In genomic region chr9:69419476-69419875, GRCm38 (mm10) we compare ENCODE assay signal across 11 mouse cellular contexts. TPM values are rescaled to one million over a fixed set of nuclear protein-coding genes. Genes with fewer than 3 reads are reported as not detected.
DNase-seq lines count a peak whose midpoint lies in the region; ATAC-seq and TF ChIP-seq lines count a peak whose summit lies in the region.
"Had no signal": no experiment of that assay in that cellular context is flagged by ENCODE, and none has a peak within 500 bp of the region (broad histone marks: within the 10 kb centered on the region; RNA-seq: fewer than 3 reads in every experiment).

No protein-coding gene starts in this region.

- TF ChIP-seq CTCF in intestine, postnatal 0 days (IDR thresholded peaks at IDR 0.05; ENCODE audit: low read depth), result peak; percentile 78

- peaks cover 35% of the 10 kb centered on the region for H3K36me3 ChIP-seq in intestine, postnatal 0 days (ENCODE audit: control insufficient read depth, insufficient read depth)
- H3K36me3 ChIP-seq in intestine, embryonic 16.5 days (ENCODE audit: control insufficient read depth, insufficient read depth, low read length), result 0 out of 2 replicates have a peak, but pooled peaks cover 3% of the 10 kb centered on the region

- no peaks in the 10 kb centered on the region for H3K27me3 ChIP-seq in intestine, postnatal 0 days (replicated peaks; ENCODE audit: control insufficient read depth, insufficient read depth, low read length)
- H3K27me3 ChIP-seq in intestine, embryonic 16.5 days (replicated peaks; ENCODE audit: control insufficient read depth, insufficient read depth, low read length), result no peaks in the 10 kb centered on the region
- H3K27me3 ChIP-seq: embryonic facial prominence, embryonic 12.5 days; heart, embryonic 15.5 days had no signal

- H3K4me1 ChIP-seq in intestine, postnatal 0 days (replicated peaks; ENCODE audit: control insufficient read depth, insufficient read depth, low read length), result no peaks in the 10 kb centered on the region
- H3K4me1 ChIP-seq in intestine, embryonic 16.5 days (ENCODE audit: control insufficient read depth, insufficient read depth, low read length), result no peaks in the 10 kb centered on the region
- H3K4me1 ChIP-seq: embryonic facial prominence, embryonic 12.5 days; heart, embryonic 15.5 days had no signal

- WGBS in intestine, postnatal 0 days, result 100% methylated on average over 1 of the region's 1 CpGs
- WGBS in intestine, embryonic 16.5 days, result 83% methylated on average over 1 of the region's 1 CpGs

- H3K9me3 ChIP-seq in intestine, postnatal 0 days (ENCODE audit: control insufficient read depth), result no peaks in the 10 kb centered on the region
- H3K9me3 ChIP-seq in intestine, embryonic 16.5 days (ENCODE audit: control insufficient read depth, low read length), result no peaks in the 10 kb centered on the region
- H3K9me3 ChIP-seq: embryonic facial prominence, embryonic 12.5 days; heart, embryonic 15.5 days had no signal

- no peak overlapping the region for H3K4me3 ChIP-seq in intestine, postnatal 0 days (ENCODE audit: low read depth, low read length)
- no peak overlapping the region for H3K4me3 ChIP-seq in intestine, embryonic 16.5 days (ENCODE audit: low read length)
- H3K4me3 ChIP-seq: embryonic facial prominence, embryonic 12.5 days; heart, embryonic 15.5 days had no signal

- H3K27ac ChIP-seq in intestine, postnatal 0 days (ENCODE audit: low read depth, low read length), result no peak overlapping the region
- no peak overlapping the region for H3K27ac ChIP-seq in intestine, embryonic 16.5 days (ENCODE audit: low read length)
- H3K27ac ChIP-seq: embryonic facial prominence, embryonic 12.5 days; heart, embryonic 15.5 days had no signal

- no peak overlapping the region for H3K4me2 ChIP-seq in intestine, postnatal 0 days (replicated peaks; ENCODE audit: low read depth)
- H3K4me2 ChIP-seq in intestine, embryonic 16.5 days (ENCODE audit: low read depth, low read length), result no peak overlapping the region
- H3K4me2 ChIP-seq: embryonic facial prominence, embryonic 12.5 days; heart, embryonic 15.5 days had no signal

- DNase-seq in lung, postnatal 10 days, result peak; percentile 32
- no peak for DNase-seq in lung, postnatal 4 days
- DNase-seq in NIH3T3 (ENCODE audit: low read depth), result peak; percentile 61
- peak; percentile 19 for DNase-seq in retina, embryonic 14.5 days (ENCODE audit: low spot score)
- DNase-seq in frontal cortex, postnatal 14 days (ENCODE audit: low spot score in 2 of 2), result no peak
- no peak for DNase-seq in right cerebral cortex, postnatal 10 days (ENCODE audit: low spot score in 2 of 2)
- DNase-seq: kidney, postnatal 4 days had no signal

- ATAC-seq in intestine, postnatal 0 days, result no peak
- no peak for ATAC-seq in intestine, embryonic 16.5 days

- H3K9ac ChIP-seq in intestine, postnatal 0 days (ENCODE audit: low read depth, low read length), result no peak overlapping the region
- H3K9ac ChIP-seq in intestine, embryonic 16.5 days (ENCODE audit: low read depth, low read length), result no peak overlapping the region
- H3K9ac ChIP-seq: embryonic facial prominence, embryonic 12.5 days; heart, embryonic 15.5 days had no signal

RNA-seq across cellular contexts. Expression of gene Ice2, which starts 21.8 kb away (rescaled TPM):
- polyA plus RNA-seq in intestine, postnatal 0 days (2015; fragmentation: Nextera tagmentation; extraction: Ambion mirVana), result 5.0 and 5.2 TPM in 2 replicates
- 12.7 and 12.8 TPM in 2 replicates for polyA plus RNA-seq in intestine, embryonic 16.5 days (2015; fragmentation: Nextera tagmentation; extraction: Ambion mirVana)

RNA-seq across cellular contexts. Expression of gene Anxa2, which starts 33.9 kb away (rescaled TPM):
- polyA plus RNA-seq in intestine, postnatal 0 days (2015; fragmentation: Nextera tagmentation; extraction: Ambion mirVana), result 571 and 641 TPM in 2 replicates
- polyA plus RNA-seq in intestine, embryonic 16.5 days (2015; fragmentation: Nextera tagmentation; extraction: Ambion mirVana), result 599 and 614 TPM in 2 replicates

Comparison
In these comparisons a context has a peak if more than half of its experiments do, and no peak if none do; other contexts are left out.
1. DNase-seq: peak in lung, postnatal 10 days (single experiment), NIH3T3 (single experiment) and retina, embryonic 14.5 days (single experiment); none in lung, postnatal 4 days (0 of 2), frontal cortex, postnatal 14 days (0 of 2) and right cerebral cortex, postnatal 10 days (0 of 2).